Mouse (Mus musculus): Measurements from ENCODE around the gene Klhl42. TPM values are rescaled to one million over a fixed set of nuclear protein-coding genes. Genes with fewer than 3 reads are reported as not detected.

Klhl42 gene
- polyA plus RNA-seq, 1 experiment: 14.3 TPM

DNA sequence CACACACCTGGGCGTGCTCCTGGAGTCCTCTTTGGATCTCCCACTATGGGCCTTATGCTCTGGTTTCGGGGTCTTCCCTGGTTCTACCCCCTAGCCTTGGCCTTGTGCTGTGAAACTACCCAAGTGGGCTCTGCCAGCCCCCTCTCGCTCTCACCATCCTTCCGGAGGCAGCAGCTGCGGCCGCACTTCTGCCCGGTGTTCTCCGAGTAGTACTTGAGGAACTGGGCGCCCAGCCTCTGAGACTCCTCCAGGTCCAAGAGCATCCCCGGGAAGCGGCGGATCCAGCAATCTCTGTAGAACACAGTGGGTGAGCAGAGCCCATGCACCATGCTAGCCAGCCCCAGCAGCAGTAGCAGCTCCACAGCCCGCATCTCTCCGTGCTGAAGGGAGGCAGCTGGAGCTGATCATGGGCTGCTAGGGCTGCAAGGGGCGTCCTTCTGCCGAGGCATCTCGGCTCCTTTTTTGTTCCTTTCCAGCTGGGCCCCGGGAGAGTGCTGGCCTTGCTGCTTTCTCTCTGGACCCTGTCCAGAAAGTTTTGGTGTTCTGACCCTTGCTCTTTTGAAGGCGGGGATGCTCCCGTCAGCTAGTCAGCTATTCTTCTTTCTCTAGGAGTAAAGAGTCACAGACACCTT is 4.5 kb upstream of the Klhl42 start, which contains the start of gene Mansc4:
Mansc4 (minus strand) TSS at position 439 of the 632 bp plus-strand sequence.
- Histone ChIP-seq H3K4me1 (ENCODE audit: control insufficient read depth, insufficient read depth, insufficient read length) (peaks cover 4% of the 10 kb centered on the region; the same call in 1 of the 2 replicates), H3K4me3 (ENCODE audit: extremely low read depth, insufficient read depth, insufficient read length) (no peak within 1 kb of the TSS), H3K27ac (ENCODE audit: insufficient read depth, low read length) (no peak within 1 kb of the TSS), H3K27me3 (ENCODE audit: control insufficient read depth, insufficient read depth, low read length) (no peaks in the 10 kb centered on the region), H3K36me3 (ENCODE audit: control insufficient read depth, insufficient read depth, low read length) (no peaks in the 10 kb centered on the region)
- TF ChIP-seq CTCF (IDR thresholded peaks at IDR 0.05; ENCODE audit: extremely low read depth, insufficient read depth, insufficient read length, insufficient replicate concordance) (no peak), POLR2A (IDR thresholded peaks at IDR 0.05; ENCODE audit: low read depth, low read length) (no peak)
- DNase-seq (ENCODE audit: low read depth in 1 of 2, low spot score in 2 of 2): no peak
- WGBS: 22% methylated on average over 20 of the region's 20 CpGs

DNA sequence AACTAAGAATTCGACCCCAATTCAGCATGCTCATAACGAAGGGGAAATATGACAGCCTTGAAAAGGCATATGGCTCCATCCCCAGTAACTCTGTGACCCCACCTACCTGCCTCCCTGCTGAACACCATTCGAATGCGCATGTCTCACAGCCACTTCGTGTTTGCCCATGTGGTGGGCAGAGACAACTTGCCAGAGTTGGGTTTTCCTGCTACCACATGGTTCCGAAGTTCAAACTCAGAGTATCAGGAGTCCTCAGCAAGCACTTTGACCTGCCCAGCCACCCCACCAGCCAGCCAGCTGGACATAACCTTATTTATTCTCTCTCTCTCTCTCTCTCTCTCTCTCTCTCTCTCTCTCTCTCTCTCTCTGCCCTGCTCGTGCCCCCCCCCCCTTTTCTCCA is 3.4 kb upstream of the Klhl42 start:
- WGBS: 75% methylated on average over 7 of the region's 7 CpGs
- Histone ChIP-seq H3K36me3 (ENCODE audit: control insufficient read depth, insufficient read depth, low read length) (no peaks in the 10 kb centered on the region), H3K27ac (ENCODE audit: insufficient read depth, low read length) (no peak overlapping the region), H3K27me3 (ENCODE audit: control insufficient read depth, insufficient read depth, low read length) (no peaks in the 10 kb centered on the region), H3K4me3 (ENCODE audit: extremely low read depth, insufficient read depth, insufficient read length) (no peak overlapping the region), H3K4me1 (ENCODE audit: control insufficient read depth, insufficient read depth, insufficient read length) (peaks cover 8% of the 10 kb centered on the region; the same call in 1 of the 2 replicates)
- no peak for DNase-seq (ENCODE audit: low read depth in 1 of 2, low spot score in 2 of 2)
- no peak for TF ChIP-seq POLR2A (IDR thresholded peaks at IDR 0.05; ENCODE audit: low read depth, low read length)
- TF ChIP-seq CTCF (IDR thresholded peaks at IDR 0.05; ENCODE audit: extremely low read depth, insufficient read depth, insufficient read length, insufficient replicate concordance): no peak

DNA sequence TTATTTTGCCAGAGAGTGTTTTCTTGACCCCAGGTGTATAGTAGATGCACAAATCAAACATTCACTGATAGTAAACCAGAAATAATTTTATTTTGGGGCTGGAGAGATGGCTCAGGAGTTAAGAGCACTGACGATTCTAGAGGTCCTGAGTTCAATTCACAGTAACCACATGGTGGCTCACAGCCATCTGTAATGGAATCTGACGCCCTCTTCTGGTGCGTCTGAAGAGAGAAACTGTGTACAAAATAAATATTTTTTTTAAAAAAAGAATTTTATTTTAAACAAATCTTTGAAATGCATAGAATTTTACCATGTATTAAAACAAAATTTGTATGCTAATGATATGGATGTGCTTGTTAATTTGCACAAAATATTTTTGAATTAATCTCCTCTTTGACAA is 2.7 kb upstream of the Klhl42 start:
- Histone ChIP-seq H3K27me3 (ENCODE audit: control insufficient read depth, insufficient read depth, low read length) (no peaks in the 10 kb centered on the region), H3K36me3 (ENCODE audit: control insufficient read depth, insufficient read depth, low read length) (no peaks in the 10 kb centered on the region), H3K4me3 (ENCODE audit: extremely low read depth, insufficient read depth, insufficient read length) (no peak overlapping the region), H3K4me1 (ENCODE audit: control insufficient read depth, insufficient read depth, insufficient read length) (peaks cover 9% of the 10 kb centered on the region; the same call in 1 of the 2 replicates), H3K27ac (ENCODE audit: insufficient read depth, low read length) (no peak overlapping the region)
- no peak for TF ChIP-seq POLR2A (IDR thresholded peaks at IDR 0.05; ENCODE audit: low read depth, low read length)
- TF ChIP-seq CTCF (IDR thresholded peaks at IDR 0.05; ENCODE audit: extremely low read depth, insufficient read depth, insufficient read length, insufficient replicate concordance): no peak
- DNase-seq (ENCODE audit: low read depth in 1 of 2, low spot score in 2 of 2): no peak
- 79% methylated on average over 3 of the region's 3 CpGs for WGBS

DNA sequence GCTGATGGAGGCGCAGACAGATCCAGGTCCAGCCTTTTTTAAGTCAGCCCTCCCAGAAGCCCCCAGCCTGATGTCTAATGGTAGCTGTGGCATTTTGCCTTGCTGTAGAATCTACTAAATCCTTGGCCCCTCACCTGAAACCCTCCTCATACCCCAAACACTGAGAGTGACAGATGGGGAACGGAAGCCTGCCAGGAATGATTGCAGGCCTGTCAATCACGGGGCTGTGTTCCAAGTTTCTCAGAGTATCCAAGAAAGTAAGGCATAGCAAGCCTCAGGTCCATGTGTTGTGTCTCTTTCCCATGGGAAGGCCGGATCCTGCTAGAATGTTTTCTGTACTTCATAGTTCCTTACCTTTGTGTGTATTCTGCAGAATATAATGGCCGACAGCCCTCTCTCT is 988 bp upstream of the Klhl42 start:
- DNase-seq (ENCODE audit: low read depth in 1 of 2, low spot score in 2 of 2): no peak
- H3K36me3 ChIP-seq (ENCODE audit: control insufficient read depth, insufficient read depth, low read length): no peaks in the 10 kb centered on the region
- H3K27ac ChIP-seq (ENCODE audit: insufficient read depth, low read length): no peak overlapping the region
- WGBS: 94% methylated on average over 5 of the region's 5 CpGs
- peaks cover 9% of the 10 kb centered on the region; the same call in 1 of the 2 replicates for H3K4me1 ChIP-seq (ENCODE audit: control insufficient read depth, insufficient read depth, insufficient read length)
- H3K4me3 ChIP-seq (ENCODE audit: extremely low read depth, insufficient read depth, insufficient read length): no peak overlapping the region
- no peak for TF ChIP-seq CTCF (IDR thresholded peaks at IDR 0.05; ENCODE audit: extremely low read depth, insufficient read depth, insufficient read length, insufficient replicate concordance)
- no peak for TF ChIP-seq POLR2A (IDR thresholded peaks at IDR 0.05; ENCODE audit: low read depth, low read length)
- no peaks in the 10 kb centered on the region for H3K27me3 ChIP-seq (ENCODE audit: control insufficient read depth, insufficient read depth, low read length)

DNA sequence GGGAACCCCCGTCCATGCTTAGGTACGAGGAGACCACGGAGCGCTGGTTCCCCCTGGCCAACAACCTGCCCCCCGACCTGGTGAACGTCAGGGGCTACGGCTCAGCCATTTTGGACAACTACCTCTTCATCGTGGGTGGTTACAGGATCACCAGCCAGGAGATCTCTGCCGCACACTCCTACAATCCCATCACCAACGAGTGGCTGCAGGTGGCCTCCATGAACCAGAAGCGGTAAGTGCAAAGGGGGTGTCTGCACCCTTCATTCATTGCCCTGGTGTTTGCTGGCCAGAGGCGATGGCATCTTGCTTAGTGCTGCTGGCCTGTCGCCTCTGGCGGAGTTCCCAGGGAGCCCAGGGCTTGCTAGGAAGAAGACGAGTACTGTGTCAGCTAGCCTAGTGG is 957 bp downstream of the Klhl42 start:
- DNase-seq (ENCODE audit: low read depth in 1 of 2, low spot score in 2 of 2): no peak
- H3K4me1 ChIP-seq (ENCODE audit: control insufficient read depth, insufficient read depth, insufficient read length): peaks cover 13% of the 10 kb centered on the region; the same call in 1 of the 2 replicates
- no peaks in the 10 kb centered on the region for H3K27me3 ChIP-seq (ENCODE audit: control insufficient read depth, insufficient read depth, low read length)
- peaks cover 2% of the 10 kb centered on the region; the same call in 1 of the 2 replicates for H3K36me3 ChIP-seq (ENCODE audit: control insufficient read depth, insufficient read depth, low read length)
- peak overlapping the region; percentile 88 for H3K4me3 ChIP-seq (ENCODE audit: extremely low read depth, insufficient read depth, insufficient read length)
- H3K27ac ChIP-seq (ENCODE audit: insufficient read depth, low read length): peak overlapping the region; percentile 85; the same call in 1 of the 2 replicates
- WGBS: 3% methylated on average over 15 of the region's 15 CpGs
- TF ChIP-seq POLR2A (IDR thresholded peaks at IDR 0.05; ENCODE audit: low read depth, low read length) (no peak), CTCF (IDR thresholded peaks at IDR 0.05; ENCODE audit: extremely low read depth, insufficient read depth, insufficient read length, insufficient replicate concordance) (no peak)

DNA sequence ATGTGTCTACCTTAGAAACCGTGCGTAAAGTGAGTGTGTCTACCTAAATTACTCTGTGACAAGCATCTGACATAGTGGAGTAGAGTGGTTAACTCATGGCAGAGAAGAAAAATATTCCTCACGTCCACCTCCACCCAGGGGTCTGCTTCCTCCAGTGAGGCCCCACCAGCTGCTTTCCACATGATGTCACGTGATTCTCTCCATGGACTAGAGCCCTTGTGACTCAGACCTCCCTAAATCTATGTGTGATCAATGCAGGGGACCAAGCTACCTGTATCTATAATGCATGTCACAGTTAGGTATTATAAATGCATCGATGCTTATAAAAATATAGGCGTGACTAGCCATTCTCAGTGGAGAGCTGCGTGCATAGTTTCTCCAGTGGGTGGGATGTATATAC is 3.6 kb downstream of the Klhl42 start:
- H3K4me1 ChIP-seq (ENCODE audit: control insufficient read depth, insufficient read depth, insufficient read length): peaks cover 27% of the 10 kb centered on the region; the same call in 1 of the 2 replicates
- 90% methylated on average over 7 of the region's 7 CpGs for WGBS
- TF ChIP-seq CTCF (IDR thresholded peaks at IDR 0.05; ENCODE audit: extremely low read depth, insufficient read depth, insufficient read length, insufficient replicate concordance) (no peak), POLR2A (IDR thresholded peaks at IDR 0.05; ENCODE audit: low read depth, low read length) (no peak)
- no peak for DNase-seq (ENCODE audit: low read depth in 1 of 2, low spot score in 2 of 2)
- no peak overlapping the region for H3K27ac ChIP-seq (ENCODE audit: insufficient read depth, low read length)
- H3K27me3 ChIP-seq (ENCODE audit: control insufficient read depth, insufficient read depth, low read length): no peaks in the 10 kb centered on the region
- H3K36me3 ChIP-seq (ENCODE audit: control insufficient read depth, insufficient read depth, low read length): peaks cover 2% of the 10 kb centered on the region; the same call in 1 of the 2 replicates
- no peak overlapping the region for H3K4me3 ChIP-seq (ENCODE audit: extremely low read depth, insufficient read depth, insufficient read length)

DNA sequence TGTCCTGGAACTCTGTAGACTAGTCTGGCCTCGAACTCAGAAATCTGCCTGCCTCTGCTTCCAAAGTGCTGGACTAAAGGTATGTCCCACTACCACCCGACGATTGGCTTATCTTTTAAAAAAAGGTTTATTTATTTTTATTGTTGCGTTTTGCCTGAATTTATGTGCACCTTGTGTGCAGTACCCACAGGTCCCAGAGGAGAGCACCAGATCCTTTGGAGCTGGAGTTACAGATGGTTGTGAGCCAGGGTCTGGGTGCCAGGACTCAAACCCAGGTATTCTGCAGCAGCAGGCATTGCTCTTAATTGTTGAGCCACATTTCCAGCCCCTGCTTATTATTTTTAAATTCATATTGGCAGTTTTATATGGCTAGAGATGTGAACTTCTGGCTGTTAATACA is 4.9 kb downstream of the Klhl42 start:
- H3K27me3 ChIP-seq (ENCODE audit: control insufficient read depth, insufficient read depth, low read length): no peaks in the 10 kb centered on the region
- H3K4me3 ChIP-seq (ENCODE audit: extremely low read depth, insufficient read depth, insufficient read length): no peak overlapping the region
- no peak for TF ChIP-seq POLR2A (IDR thresholded peaks at IDR 0.05; ENCODE audit: low read depth, low read length)
- no peak for TF ChIP-seq CTCF (IDR thresholded peaks at IDR 0.05; ENCODE audit: extremely low read depth, insufficient read depth, insufficient read length, insufficient replicate concordance)
- WGBS: 93% methylated on average over 4 of the region's 4 CpGs
- no peak for DNase-seq (ENCODE audit: low read depth in 1 of 2, low spot score in 2 of 2)
- peaks cover 2% of the 10 kb centered on the region; the same call in 1 of the 2 replicates for H3K36me3 ChIP-seq (ENCODE audit: control insufficient read depth, insufficient read depth, low read length)
- no peak overlapping the region for H3K27ac ChIP-seq (ENCODE audit: insufficient read depth, low read length)
- peaks cover 31% of the 10 kb centered on the region; the same call in 1 of the 2 replicates for H3K4me1 ChIP-seq (ENCODE audit: control insufficient read depth, insufficient read depth, insufficient read length)
